Mouse (Mus musculus): ENCODE data around the gene Dis3l. TPM values are rescaled to one million over a fixed set of nuclear protein-coding genes. Genes with fewer than 3 reads are reported as not detected.

Gene Dis3l
- 10 to 100 TPM; 10.1 to 12.9 TPM for total RNA-seq (2023)

DNA sequence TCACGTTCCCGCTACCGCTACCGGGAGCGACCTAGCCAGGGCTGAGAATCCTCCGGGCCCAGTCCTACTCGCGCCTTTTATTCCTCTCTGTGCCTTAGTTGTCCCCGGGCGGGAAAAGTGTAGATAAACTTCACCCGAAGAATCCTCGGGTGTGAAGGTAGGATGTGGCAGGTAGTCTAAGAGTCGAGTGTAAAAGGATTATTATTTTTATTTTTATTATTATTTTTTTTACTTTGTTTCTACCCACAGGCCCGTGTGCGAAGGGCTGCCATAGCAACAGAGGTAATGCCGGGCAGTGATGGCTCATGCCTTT lies at the start of gene Dis3l:
TSS of gene Dis3l (minus strand) at position 35 of the 313 bp plus-strand sequence.

DNA sequence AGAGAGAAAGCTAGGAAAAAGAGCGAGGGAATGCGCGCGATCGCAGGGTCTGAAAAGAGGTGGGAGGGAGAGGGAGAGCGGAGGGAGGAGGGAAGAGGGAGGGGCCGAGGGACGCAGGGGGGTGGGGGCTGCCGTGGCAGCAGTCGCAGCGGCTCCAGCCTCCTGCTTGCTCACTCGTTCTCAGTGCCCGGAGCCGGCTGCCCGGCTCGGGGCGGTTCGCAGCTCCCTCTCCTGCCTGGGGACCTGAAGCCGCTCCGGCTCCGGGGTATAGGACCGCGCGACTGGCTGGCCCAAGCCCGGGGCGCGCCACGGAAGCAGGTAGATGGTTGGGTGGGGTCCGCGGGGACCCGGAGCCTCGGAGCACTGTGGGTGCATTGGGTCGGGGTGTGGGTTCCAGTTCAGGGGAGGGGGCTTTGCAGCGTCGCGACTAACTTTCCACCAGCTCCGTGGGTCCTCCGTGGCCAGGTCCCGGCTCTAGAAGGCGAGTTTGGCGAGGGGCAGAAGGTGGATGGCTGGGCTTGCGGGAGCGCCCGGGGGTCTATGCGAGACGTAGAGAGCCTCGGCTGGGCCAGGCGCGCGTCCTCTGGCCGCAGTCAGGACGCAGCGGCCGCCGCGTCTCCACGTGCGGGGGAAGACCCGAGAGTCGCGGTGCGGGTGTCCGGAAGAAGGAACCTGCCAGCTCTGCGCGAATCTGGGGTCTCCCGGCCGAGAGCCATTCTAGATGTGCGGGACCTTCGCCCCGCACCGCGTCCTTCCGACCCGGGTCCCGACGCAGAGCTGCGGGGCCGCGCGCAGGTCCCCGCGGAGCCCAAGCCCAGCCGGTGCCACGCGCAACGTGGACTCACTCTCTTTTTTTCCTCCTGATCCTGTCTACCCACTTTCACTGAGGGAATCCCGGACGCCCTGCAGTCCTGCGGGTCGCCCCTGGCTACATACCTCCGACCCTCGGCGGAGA lies 44.7 kb upstream of the Dis3l start, which contains the start of gene Megf11:
TSS of gene Megf11 (plus strand) at position 116 of the 955 bp plus-strand sequence.

DNA sequence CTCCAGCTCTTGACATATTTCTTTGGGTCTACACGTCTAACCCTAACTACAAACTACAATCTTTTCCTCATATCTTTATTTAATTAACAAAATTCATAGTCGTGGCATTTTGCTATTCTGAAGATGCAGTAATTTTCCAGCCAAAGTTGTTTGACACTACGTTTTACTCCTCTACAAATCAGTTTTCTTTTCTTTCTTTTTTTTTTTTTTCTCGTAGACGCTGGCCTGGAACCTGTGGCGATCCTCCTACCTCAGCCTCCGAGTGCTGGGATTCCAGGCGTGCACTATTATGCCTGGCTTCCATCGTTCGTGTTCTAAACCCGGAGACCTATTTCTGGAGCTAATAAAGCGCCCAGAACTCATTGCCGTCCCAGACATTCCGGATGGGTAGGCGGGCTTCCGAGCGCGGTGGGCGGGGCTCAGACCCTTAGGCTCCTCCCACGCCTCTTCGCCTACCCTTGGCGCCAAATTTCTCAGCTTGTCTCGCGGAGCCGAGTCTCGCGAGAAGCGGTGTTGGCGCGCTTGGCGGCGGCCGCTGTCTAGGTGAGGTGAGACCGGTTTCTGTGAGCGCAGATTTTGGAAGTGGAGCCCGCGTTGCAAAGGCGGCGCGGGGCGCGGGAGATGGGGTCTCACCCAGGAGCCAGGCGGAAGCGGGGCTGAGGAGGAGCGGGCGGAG lies 59.8 kb downstream of the Dis3l start, which contains the start of gene Tipin:
TSS of gene Tipin (plus strand) at position 477 of the 676 bp plus-strand sequence.

Other genes starting within 250 kb of the Dis3l start
- not detected for gene Lctl, start 224.1 kb downstream of the Dis3l start, total RNA-seq (2023)
- gene Zwilch, start 168.2 kb downstream of the Dis3l start, total RNA-seq (2023) = 10 to 100 TPM; 18.8 to 22.3 TPM
- 100 to 1,000 TPM; 617 to 686 TPM for gene Rpl4, start 167.9 kb downstream of the Dis3l start, total RNA-seq (2023)
- gene Snapc5, start 162.0 kb downstream of the Dis3l start, total RNA-seq (2023) = 10 to 100 TPM; 30.9 to 33.0 TPM
- 1 to 10 TPM in 1 of 2 experiments, not detected in 1; 1.2 TPM for gene Uchl4, start 106.1 kb downstream of the Dis3l start, total RNA-seq (2023)
- 10 to 100 TPM; 84.2 to 87.7 TPM for gene Map2k1, start 87.7 kb downstream of the Dis3l start, total RNA-seq (2023)
- 10 to 100 TPM; 35.9 to 36.4 TPM for gene Tipin, start 59.7 kb downstream of the Dis3l start, total RNA-seq (2023)
- gene Megf11, start 44.3 kb upstream of the Dis3l start, total RNA-seq (2023) = not detected

Measured in neutrophil, adult 59 days (primary cell).